Mouse (Mus musculus) layer of hippocampus, adult 9-11 months (tissue): ENCODE results near the gene Zp2.
A peak's percentile ranks its signal among the peaks of the same experiment; 100 is the strongest.

Experiments
- DNase-seq: peaks from one replicate; pipeline ENCODE4 v3.0.0; 2022

The Zp2 gene

GRCm38 (mm10) chr7:120128951-120129350, 16.1 kb downstream of the Zp2 start:
- DNase-seq, result peak; percentile 54

GRCm38 (mm10) chr7:120127686-120128059, 17.4 kb downstream of the Zp2 start:
- DNase-seq, result no peak

GRCm38 (mm10) chr7:120126976-120127685, 18.0 kb downstream of the Zp2 start:
- DNase-seq, result no peak

GRCm38 (mm10) chr7:120124844-120125243, 20.2 kb downstream of the Zp2 start:
- DNase-seq, result peak; percentile 76

GRCm38 (mm10) chr7:120123776-120124175, 21.3 kb downstream of the Zp2 start:
- DNase-seq, result no peak

- no peak for DNase-seq
These were observed 27.6 kb downstream of the Zp2 start for GRCm38 (mm10) chr7:120117529-120117928.

GRCm38 (mm10) chr7:120116976-120117375, 28.1 kb downstream of the Zp2 start:
- DNase-seq, result no peak

GRCm38 (mm10) chr7:120109676-120110075, 35.4 kb downstream of the Zp2 start:
- no peak for DNase-seq

- peak; percentile 13 for DNase-seq
These were observed 38.7 kb downstream of the Zp2 start for GRCm38 (mm10) chr7:120106356-120106755.

GRCm38 (mm10) chr7:120104975-120105374, 40.1 kb downstream of the Zp2 start:
- DNase-seq, result no peak

GRCm38 (mm10) chr7:120103019-120103567, 42.0 kb downstream of the Zp2 start:
- DNase-seq, result no peak

- peak; percentile 85 for DNase-seq
These were observed 42.7 kb downstream of the Zp2 start, which contains the start of gene Tmem159 for GRCm38 (mm10) chr7:120102164-120102972. Gene Tmem159 (plus strand): TSS chr7:120102353.

- DNase-seq, result peak; percentile 47
These were observed 46.7 kb downstream of the Zp2 start for GRCm38 (mm10) chr7:120098403-120098802.

GRCm38 (mm10) chr7:120097845-120098244, 47.2 kb downstream of the Zp2 start:
- DNase-seq, result peak; percentile 29

GRCm38 (mm10) chr7:120095180-120095579, 49.9 kb downstream of the Zp2 start, which contains the start of gene Dnah3:
Gene Dnah3 (minus strand): TSS chr7:120095280.
- DNase-seq, result no peak

GRCm38 (mm10) chr7:120094216-120094615, 50.9 kb downstream of the Zp2 start:
- DNase-seq, result no peak

- no peak for DNase-seq
These were observed 52.1 kb downstream of the Zp2 start for GRCm38 (mm10) chr7:120093033-120093432.

GRCm38 (mm10) chr7:120080177-120080576, 64.9 kb downstream of the Zp2 start:
- no peak for DNase-seq
